Mouse (Mus musculus) CH12.LX (cell line): Measurements from ENCODE around the gene Tectb. TPM values are rescaled to one million over a fixed set of nuclear protein-coding genes. Genes with fewer than 3 reads are reported as not detected.

Experiments used
- DNase-seq: peaks from one replicate; pipeline ENCODE4 v3.0.0-alpha.2; 2013; ENCODE audit errors: extremely low read depth
- H3K27ac ChIP-seq: 2 replicates; pipeline ENCODE4 v1.5.1; 2012; ENCODE audit warnings: low read depth, mild to moderate bottlenecking, control low read depth, moderate library complexity; ENCODE audit not compliant: insufficient read depth
- H3K27me3 ChIP-seq: replicated peaks from 2 replicates; pipeline ENCODE3; 2012; ENCODE audit warnings: inconsistent platforms
- H3K36me3 ChIP-seq, 2 experiments: replicated peaks in 1 of 2; 2 replicates each; pipeline versions ENCODE3 to v1.6.1; 2012; ENCODE audit warnings: inconsistent platforms in 1 of 2, low read length in 1 of 2, mild to moderate bottlenecking in 1 of 2, mixed read lengths in 1 of 2, moderate library complexity in 1 of 2; ENCODE audit not compliant: control insufficient read depth in 1 of 2, insufficient read depth in 1 of 2
- H3K4me1 ChIP-seq, 2 experiments: 2 replicates each; pipeline ENCODE4 v1.6.1; 2012; ENCODE audit warnings: inconsistent platforms in 1 of 2, moderate library complexity in 1 of 2; ENCODE audit not compliant: insufficient read depth in 2 of 2, control insufficient read depth in 1 of 2
- H3K4me2 ChIP-seq: 2 replicates; pipeline ENCODE4 v1.6.1; 2012; ENCODE audit warnings: low read depth, mild to moderate bottlenecking, control low read depth; ENCODE audit not compliant: poor library complexity, insufficient read depth, severe bottlenecking
- H3K4me3 ChIP-seq, 3 experiments: fragments of 150-350 bp in 1 of 3; sonication (generic) in 1 of 3; replicated peaks in 1 of 3; 2 replicates each; pipeline versions ENCODE3 to v1.5.1; 2011 to 2012; ENCODE audit warnings: low read depth in 2 of 3, low read length in 2 of 3, mild to moderate bottlenecking in 2 of 3, moderate library complexity in 2 of 3, control low read depth in 1 of 3, improper control_type of control experiment in 1 of 3, inconsistent platforms in 1 of 3, mixed read lengths in 1 of 3; ENCODE audit not compliant: poor library complexity in 1 of 3
- H3K79me2 ChIP-seq: replicated peaks from 2 replicates; pipeline ENCODE4 v1.6.1; 2012; ENCODE audit warnings: mild to moderate bottlenecking, moderate library complexity; ENCODE audit not compliant: control insufficient read depth, poor library complexity, insufficient read depth, severe bottlenecking; ENCODE audit errors: extremely low read depth
- H3K9ac ChIP-seq: 2 replicates; pipeline ENCODE4 v1.6.1; 2012; ENCODE audit warnings: low read depth, mild to moderate bottlenecking, control low read depth, moderate library complexity; ENCODE audit not compliant: insufficient read depth
- H3K9me3 ChIP-seq: replicated peaks from 2 replicates; pipeline ENCODE3; 2012; ENCODE audit warnings: low read length, inconsistent platforms, mixed read lengths
- BHLHE40 ChIP-seq: IDR thresholded peaks from 2 replicates; pipeline ENCODE4 v1.6.1; 2011; ENCODE audit warnings: mild to moderate bottlenecking, low read depth, low read length, improper control_type of control experiment
- CHD2 ChIP-seq: IDR thresholded peaks from 2 replicates; pipeline ENCODE4 v1.6.1; 2011; ENCODE audit warnings: low read length, improper control_type of control experiment
- E2F4 ChIP-seq: IDR thresholded peaks from 2 replicates; pipeline ENCODE4 v1.6.1; 2011; ENCODE audit warnings: low read depth, low read length, improper control_type of control experiment; ENCODE audit not compliant: insufficient replicate concordance
- ELF1 ChIP-seq: IDR thresholded peaks from 2 replicates; pipeline ENCODE4 v1.6.1; 2014; ENCODE audit warnings: low read depth, mild to moderate bottlenecking, inconsistent platforms, low read length, improper control_type of control experiment
- EP300 ChIP-seq: IDR thresholded peaks from 2 replicates; pipeline ENCODE4 v1.6.1; 2011; ENCODE audit warnings: low read length, improper control_type of control experiment
- ETS1 ChIP-seq: conservative IDR thresholded peaks from 2 replicates; pipeline ENCODE4 v1.6.1; 2012; ENCODE audit warnings: low read depth, mild to moderate bottlenecking, inconsistent platforms, low read length, improper control_type of control experiment, moderate library complexity
- GABPA ChIP-seq: IDR thresholded peaks from 2 replicates; pipeline ENCODE4 v1.6.1; 2012; ENCODE audit warnings: low read depth, low read length, improper control_type of control experiment, inconsistent platforms; ENCODE audit not compliant: insufficient replicate concordance
- JUN ChIP-seq: IDR thresholded peaks from 2 replicates; pipeline ENCODE4 v1.6.1; 2011; ENCODE audit warnings: low read depth, mild to moderate bottlenecking, low read length, improper control_type of control experiment, moderate library complexity; ENCODE audit not compliant: insufficient read depth
- KAT2A ChIP-seq: IDR thresholded peaks from 2 replicates; pipeline ENCODE4 v1.6.1; 2012; ENCODE audit warnings: low read length, improper control_type of control experiment, inconsistent platforms; ENCODE audit not compliant: insufficient replicate concordance
- MXI1 ChIP-seq: IDR thresholded peaks from 2 replicates; pipeline ENCODE4 v1.6.1; 2011; ENCODE audit warnings: mild to moderate bottlenecking, low read depth, low read length, improper control_type of control experiment
- MYC ChIP-seq: IDR thresholded peaks from 2 replicates; pipeline ENCODE4 v1.6.1; 2011; ENCODE audit warnings: low read depth, mild to moderate bottlenecking, improper control_type of control experiment, low read length
- NRF1 ChIP-seq: IDR thresholded peaks from 2 replicates; pipeline ENCODE4 v1.6.1; 2014; ENCODE audit warnings: low read depth, mild to moderate bottlenecking, inconsistent platforms, low read length, improper control_type of control experiment, moderate library complexity
- PAX5 ChIP-seq: IDR thresholded peaks from 2 replicates; pipeline ENCODE4 v1.6.1; 2012; ENCODE audit warnings: low read length, inconsistent platforms, mixed read lengths
- RAD21 ChIP-seq: IDR thresholded peaks from 2 replicates; pipeline ENCODE4 v1.6.1; 2011; ENCODE audit warnings: low read depth, mild to moderate bottlenecking, low read length, improper control_type of control experiment, moderate library complexity
- SMC3 ChIP-seq: IDR thresholded peaks from 2 replicates; pipeline ENCODE4 v1.6.1; 2011; ENCODE audit warnings: low read depth, low read length, improper control_type of control experiment
- UBTF ChIP-seq: IDR thresholded peaks from 2 replicates; pipeline ENCODE4 v1.6.1; 2012; ENCODE audit warnings: low read depth, mild to moderate bottlenecking, inconsistent platforms, low read length, improper control_type of control experiment, moderate library complexity
- USF1 ChIP-seq: IDR thresholded peaks from 2 replicates; pipeline ENCODE4 v1.6.1; 2014; ENCODE audit warnings: low read depth, mild to moderate bottlenecking, inconsistent platforms, low read length, improper control_type of control experiment
- USF2 ChIP-seq: conservative IDR thresholded peaks from 2 replicates; pipeline ENCODE4 v1.6.1; 2011; ENCODE audit warnings: low read depth, low read length, improper control_type of control experiment
- ZKSCAN1 ChIP-seq: IDR thresholded peaks from 2 replicates; pipeline ENCODE4 v1.6.1; 2012; ENCODE audit warnings: low read depth, inconsistent platforms, low read length, improper control_type of control experiment, borderline replicate concordance
- dilution Hi-C: fragments of 300-500 bp; cut with MboI; formaldehyde crosslinking; loops from 2 replicates; pipeline ENCODE4 v1.14.3; 2020; ENCODE audit warnings: low sequenced_read_pairs; ENCODE audit not compliant: extremely low pct_unique_long_range_greater_than_20kb, extremely low pct_ligation_motif_present
- in situ Hi-C: fragments of 300-500 bp; cut with MboI; formaldehyde crosslinking; loops from 3 replicates; pipeline ENCODE4 v1.14.3; 2019; ENCODE audit warnings: low sequenced_read_pairs, low pct_ligation_motif_present, low pct_unique_long_range_greater_than_20kb, mixed read lengths
- polyA plus RNA-seq: library from polyadenylated mRNA; unstranded; fragments of >175 nt; gene quantifications from 2 replicates; pipeline ENCODE4 v1.2.1, GENCODE M21; 2012; ENCODE audit warnings: low read depth; ENCODE audit not compliant: insufficient read length
- total RNA-seq, 2 experiments: library from RNA; depleted of rRNA; stranded (reverse); fragments of 300-350 nt in 1 of 2; fragments of >200 nt in 1 of 2; gene quantifications; 2 replicates each; pipeline ENCODE4 v1.2.3; 2012 to 2014

Gene Tectb
- total and polyA plus RNA-seq, 3 experiments = not detected

DNA sequence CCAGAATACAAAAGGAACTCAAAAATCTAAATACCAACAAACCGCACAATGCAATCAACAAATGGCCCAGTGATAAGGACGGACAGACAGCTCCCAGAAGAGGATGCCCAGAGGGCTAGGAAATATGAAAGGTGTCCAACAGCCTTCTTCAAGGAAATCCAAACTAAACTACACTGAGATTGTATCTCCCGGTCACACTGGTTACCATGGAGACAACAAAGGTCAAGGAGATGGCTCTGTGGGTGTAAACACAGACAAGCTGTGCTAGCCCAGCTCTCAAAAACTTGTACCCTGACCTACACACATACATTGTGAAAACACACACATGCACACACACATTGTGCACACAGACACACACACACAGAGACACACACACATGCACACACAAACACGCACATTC lies 18.3 kb upstream of the Tectb start:
- no peak overlapping the region for H3K4me3 ChIP-seq
- no peaks in the 10 kb centered on the region for H3K36me3 ChIP-seq
- no peak overlapping the region for H3K4me2 ChIP-seq
- in situ Hi-C loops (no loop called here), dilution Hi-C loops (no loop called here)
- no peak overlapping the region for H3K27ac ChIP-seq
- H3K9me3 ChIP-seq = no peaks in the 10 kb centered on the region
- H3K79me2 ChIP-seq = no peaks in the 10 kb centered on the region
- no peak for DNase-seq
- H3K4me1 ChIP-seq = peaks cover 0 to 8% of the 10 kb centered on the region in 2 experiments; a peak in 2 of 4 replicates
- no peak overlapping the region for H3K9ac ChIP-seq
- H3K27me3 ChIP-seq = no peaks in the 10 kb centered on the region
- no peak for TF ChIP-seq EP300
- no peak for TF ChIP-seq UBTF
- TF ChIP-seq RAD21 = no peak
- no peak for TF ChIP-seq CHD2
- TF ChIP-seq E2F4 = no peak
- TF ChIP-seq PAX5 = no peak
- no peak for TF ChIP-seq USF2
- TF ChIP-seq SMC3 = no peak
- no peak for TF ChIP-seq ETS1
- no peak for TF ChIP-seq USF1
- no peak for TF ChIP-seq NRF1
- TF ChIP-seq MXI1 = no peak
- no peak for TF ChIP-seq JUN
- no peak for TF ChIP-seq GABPA
- TF ChIP-seq MYC = no peak
- TF ChIP-seq ELF1 = no peak
- TF ChIP-seq KAT2A = no peak
- no peak for TF ChIP-seq BHLHE40

DNA sequence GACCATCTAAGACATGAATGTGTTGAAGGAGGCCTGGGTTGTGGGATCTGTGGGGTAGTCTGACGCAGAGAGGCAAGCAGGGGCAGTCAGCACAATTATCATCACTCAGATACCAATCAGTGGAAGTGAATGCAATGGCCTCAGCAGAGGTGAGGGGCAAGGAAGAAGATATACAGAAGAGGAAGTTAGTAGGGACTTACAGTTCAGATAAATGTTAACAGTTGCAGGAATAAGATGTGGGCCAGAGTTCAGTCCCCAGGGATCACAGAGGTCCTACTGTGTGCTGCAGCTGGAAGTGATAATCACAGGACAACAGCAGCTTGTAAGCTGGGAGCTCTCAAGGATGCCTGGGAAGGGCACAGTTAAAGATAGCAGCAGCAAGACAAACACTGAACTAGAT lies 16.4 kb upstream of the Tectb start:
- in situ Hi-C loops = no loop called here
- DNase-seq = no peak
- TF ChIP-seq ZKSCAN1 (peak; percentile 61), CHD2 (no peak)
- TF ChIP-seq, all 38 proteins: peak for 1
- dilution Hi-C loops = no loop called here
- H3K79me2 ChIP-seq = no peaks in the 10 kb centered on the region
- no peak overlapping the region for H3K4me3 ChIP-seq
- H3K4me2 ChIP-seq = no peak overlapping the region
- H3K9ac ChIP-seq = no peak overlapping the region
- peaks cover 0 to 8% of the 10 kb centered on the region in 2 experiments; a peak in 2 of 4 replicates for H3K4me1 ChIP-seq
- no peaks in the 10 kb centered on the region for H3K27me3 ChIP-seq
- no peaks in the 10 kb centered on the region for H3K36me3 ChIP-seq
- no peak overlapping the region for H3K27ac ChIP-seq
- H3K9me3 ChIP-seq = no peaks in the 10 kb centered on the region
